ENCODE assay signal across 16 mouse cellular contexts in genomic region chr17:69303579-69304274, GRCm38 (mm10).
DNase-seq lines count a peak whose midpoint lies in the region; ATAC-seq lines count a peak whose summit lies in the region.
"Had no signal": no experiment of that assay in that cellular context is flagged by ENCODE, and none has a peak within 500 bp of the region (broad histone marks: within the 10 kb centered on the region; RNA-seq: fewer than 3 reads in every experiment).

No protein-coding gene starts in this region.

- no peaks in the 10 kb centered on the region for H3K9me3 ChIP-seq in forebrain, embryonic 15.5 days
- no peaks in the 10 kb centered on the region for H3K9me3 ChIP-seq in intestine, embryonic 15.5 days
- H3K9me3 ChIP-seq: limb, embryonic 15.5 days had no signal

- 38% methylated on average over 11 of the region's 11 CpGs for WGBS in forebrain, embryonic 15.5 days
- 85% methylated on average over 11 of the region's 11 CpGs for WGBS in intestine, embryonic 15.5 days

- no peaks in the 10 kb centered on the region for H3K27me3 ChIP-seq in forebrain, embryonic 15.5 days
- H3K27me3 ChIP-seq in intestine, embryonic 15.5 days (replicated peaks), result no peaks in the 10 kb centered on the region
- H3K27me3 ChIP-seq: limb, embryonic 15.5 days had no signal

- intact Hi-C loops in heart, postnatal 14 days (cut with DNase I), result no loop called here

- 0 out of 2 replicates have a peak overlapping the region, but pooled peaks have one; percentile 16 for H3K27ac ChIP-seq in forebrain, embryonic 15.5 days (replicated peaks)
- H3K27ac ChIP-seq in intestine, embryonic 15.5 days, result no peak overlapping the region
- H3K27ac ChIP-seq: heart, adult 2 months; limb, embryonic 15.5 days had no signal

- no peak overlapping the region for H3K9ac ChIP-seq in forebrain, embryonic 15.5 days (replicated peaks)
- no peak overlapping the region for H3K9ac ChIP-seq in intestine, embryonic 15.5 days
- H3K9ac ChIP-seq: limb, embryonic 15.5 days had no signal

- H3K4me3 ChIP-seq in forebrain, embryonic 15.5 days, result no peak overlapping the region
- H3K4me3 ChIP-seq in intestine, embryonic 15.5 days (replicated peaks), result no peak overlapping the region
- H3K4me3 ChIP-seq: heart, adult 2 months; limb, embryonic 15.5 days; myocyte had no signal

- H3K4me2 ChIP-seq in forebrain, embryonic 15.5 days (replicated peaks), result peak overlapping the region; percentile 17; the same call in 1 of the 2 replicates
- H3K4me2 ChIP-seq in intestine, embryonic 15.5 days (replicated peaks), result no peak overlapping the region
- H3K4me2 ChIP-seq: limb, embryonic 15.5 days had no signal

- no peaks in the 10 kb centered on the region for H3K36me3 ChIP-seq in forebrain, embryonic 15.5 days
- no peaks in the 10 kb centered on the region for H3K36me3 ChIP-seq in intestine, embryonic 15.5 days
- H3K36me3 ChIP-seq: limb, embryonic 15.5 days had no signal

- peak; percentile 92 for ATAC-seq in forebrain, embryonic 15.5 days (replicated peaks)
- ATAC-seq in intestine, embryonic 15.5 days, result no peak
- ATAC-seq: lung, postnatal 0 days had no signal

- peak; percentile 80 for DNase-seq in heart, adult 11 months
- DNase-seq in heart, postnatal 14 days, result no peak
- DNase-seq in WW6 (ENCODE audit: low read depth, low spot score), result peak; percentile 13
- DNase-seq in layer of hippocampus, postnatal 36 days, result peak; percentile 31 to 34
- DNase-seq in embryo, embryonic 11 days, result no peak
- no peak for DNase-seq in urinary bladder, postnatal 10 days (ENCODE audit: low spot score)
- DNase-seq: adrenal gland, postnatal 14 days; cerebellum, adult 9-10 months; heart, adult 2 months; heart, postnatal 4 days; kidney, postnatal 4 days had no signal

- H3K4me1 ChIP-seq in forebrain, embryonic 15.5 days, result peaks cover 16% of the 10 kb centered on the region
- no peaks in the 10 kb centered on the region for H3K4me1 ChIP-seq in intestine, embryonic 15.5 days (replicated peaks)
- H3K4me1 ChIP-seq: limb, embryonic 15.5 days had no signal

Comparison
In these comparisons a context has a peak if more than half of its experiments do, and no peak if none do; other contexts are left out.
1. DNase-seq: peak in heart, adult 11 months (single experiment), WW6 (single experiment) and layer of hippocampus, postnatal 36 days (2 of 2); none in heart, postnatal 14 days (0 of 2), embryo, embryonic 11 days (single experiment) and urinary bladder, postnatal 10 days (single experiment).